Mouse (Mus musculus) ES-E14 (cell line): ENCODE measurements at regions not wholly inside any gene's neighbourhood (a gene's known extent, or its start where the extent isn't known, plus 50 kb on each side); places are given as distances from the start of the nearest gene placed in this dataset.

ENCODE experiments used
- DNase-seq: peaks from one replicate; pipeline ENCODE4 v3.0.0-alpha.2; 2013; ENCODE audit warnings: low read depth, low spot score
- H3K27ac ChIP-seq: 2 replicates; pipeline ENCODE4 v1.5.1; 2012; ENCODE audit warnings: low read depth, mild to moderate bottlenecking, low read length, moderate library complexity, mixed read lengths; ENCODE audit not compliant: poor library complexity, insufficient read depth, severe bottlenecking
- H3K36me3 ChIP-seq: 2 replicates; pipeline ENCODE4 v1.6.1; 2012; ENCODE audit warnings: mild to moderate bottlenecking, low read length, moderate library complexity, mixed read lengths; ENCODE audit not compliant: control insufficient read depth, poor library complexity, insufficient read depth, severe bottlenecking
- H3K4me1 ChIP-seq, 2 experiments: fragments of 150-350 bp in 1 of 2; sonication (generic) in 1 of 2; 2 replicates each; pipeline ENCODE4 v1.6.1; 2012; ENCODE audit warnings: low read length in 2 of 2, mild to moderate bottlenecking in 1 of 2, mixed read lengths in 1 of 2; ENCODE audit not compliant: control insufficient read depth in 2 of 2, insufficient read depth in 2 of 2, poor library complexity in 1 of 2
- H3K4me3 ChIP-seq, 2 experiments: fragments of 150-350 bp in 1 of 2; sonication (generic) in 1 of 2; 2 replicates each; pipeline ENCODE4 v1.5.1; 2012; ENCODE audit warnings: low read length in 2 of 2, low read depth in 1 of 2, mild to moderate bottlenecking in 1 of 2, mixed read lengths in 1 of 2; ENCODE audit not compliant: insufficient read depth in 1 of 2, poor library complexity in 1 of 2, severe bottlenecking in 1 of 2
- H3K9ac ChIP-seq: 2 replicates; pipeline ENCODE4 v1.6.1; 2012; ENCODE audit warnings: low read depth, mild to moderate bottlenecking, low read length, mixed read lengths; ENCODE audit not compliant: poor library complexity, insufficient read depth, severe bottlenecking
- H3K9me3 ChIP-seq: fragments of 150-350 bp; sonication (generic); 2 replicates; pipeline ENCODE4 v1.6.1; 2012; ENCODE audit warnings: low read depth, mild to moderate bottlenecking, low read length; ENCODE audit not compliant: control insufficient read depth, insufficient read depth
- CHD2 ChIP-seq: IDR thresholded peaks from 2 replicates; pipeline ENCODE4 v1.6.1; 2014; ENCODE audit warnings: mild to moderate bottlenecking, low read depth, low read length, inconsistent platforms
- HCFC1 ChIP-seq: IDR thresholded peaks from 2 replicates; pipeline ENCODE4 v1.6.1; 2012; ENCODE audit warnings: low read length, inconsistent platforms, borderline replicate concordance; ENCODE audit not compliant: insufficient read depth
- MAFK ChIP-seq: IDR thresholded peaks from 2 replicates; pipeline ENCODE4 v1.6.1; 2014; ENCODE audit warnings: mild to moderate bottlenecking, low read depth, low read length, inconsistent platforms; ENCODE audit not compliant: insufficient read depth
- ZC3H11A ChIP-seq: IDR thresholded peaks from 2 replicates; pipeline ENCODE4 v1.6.1; 2012; ENCODE audit warnings: low read depth, mild to moderate bottlenecking, inconsistent platforms, low read length, borderline replicate concordance
- ZNF384 ChIP-seq: IDR thresholded peaks from 2 replicates; pipeline ENCODE4 v1.6.1; 2012; ENCODE audit warnings: low read depth, low read length, inconsistent platforms
- in situ Hi-C, 2 experiments: fragments of 600-800 bp; cut with MboI; formaldehyde crosslinking; loops; one replicate each; pipeline ENCODE4 v1.15.1; 2025; ENCODE audit warnings: low sequenced_read_pairs in 2 of 2, inconsistent platforms in 1 of 2; ENCODE audit not compliant: unreplicated experiment in 2 of 2

DNA sequence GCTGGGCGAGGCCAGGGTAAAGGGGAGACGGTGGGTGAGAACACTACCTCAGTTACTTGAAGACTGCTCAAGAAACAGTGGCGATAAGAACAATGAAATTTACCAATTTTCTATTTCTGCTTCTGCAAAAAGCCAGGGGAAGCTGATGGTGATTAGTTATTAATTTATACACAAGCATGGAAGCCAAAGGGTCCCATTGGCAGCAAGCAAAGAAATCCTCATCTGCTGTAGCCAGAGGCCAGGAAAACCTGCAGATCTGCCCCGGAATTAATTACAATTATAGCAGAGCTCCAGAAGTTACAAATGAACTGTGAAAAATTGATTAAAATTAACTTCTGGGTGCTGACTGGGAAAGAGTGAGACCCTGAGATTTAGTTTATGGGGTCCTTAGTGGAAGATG, 506.2 kb upstream of the Rgma start:
- no peak for TF ChIP-seq MAFK
- TF ChIP-seq ZC3H11A: no peak
- TF ChIP-seq HCFC1: no peak
- no peak for TF ChIP-seq ZNF384
- no peak for TF ChIP-seq CHD2
- Histone ChIP-seq H3K9ac (no peak overlapping the region), H3K27ac (no peak overlapping the region), H3K4me1 (no peaks in the 10 kb centered on the region), H3K36me3 (no peaks in the 10 kb centered on the region), H3K4me3 (no peak overlapping the region), H3K9me3 (no peaks in the 10 kb centered on the region)
- in situ Hi-C loops: no loop called here
- no peak for DNase-seq

GRCm38 (mm10) chr7:72900816-72901215, 474.5 kb upstream of the Rgma start:
- TF ChIP-seq ZNF384 (no peak), CHD2 (no peak), HCFC1 (no peak)
- Histone ChIP-seq H3K4me3 (no peak overlapping the region), H3K9ac (no peak overlapping the region), H3K36me3 (no peaks in the 10 kb centered on the region), H3K4me1 (no peaks in the 10 kb centered on the region), H3K27ac (no peak overlapping the region), H3K9me3 (no peaks in the 10 kb centered on the region)
- in situ Hi-C loops: no loop called here
- no peak for DNase-seq

DNA sequence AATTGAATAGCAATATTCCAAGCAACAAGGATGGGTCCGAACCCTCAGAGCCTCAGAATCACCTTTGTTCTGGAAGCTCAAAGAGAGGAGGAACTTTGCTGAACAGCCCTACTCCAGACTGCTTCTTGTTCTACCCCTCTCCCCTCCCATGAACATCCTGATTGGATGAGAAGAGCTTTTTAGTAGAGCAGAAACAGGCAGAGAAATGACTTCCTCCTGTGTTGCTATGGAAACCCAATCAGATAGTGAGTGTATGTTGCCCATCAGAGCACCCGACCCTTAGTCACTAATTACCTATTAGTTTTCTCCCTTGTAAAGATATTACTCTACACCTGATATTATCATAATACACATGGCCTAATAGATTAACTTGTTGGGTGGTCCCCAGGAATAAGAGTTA, 469.4 kb upstream of the Rgma start:
- no peak overlapping the region for H3K9ac ChIP-seq
- no peaks in the 10 kb centered on the region for H3K36me3 ChIP-seq
- H3K4me1 ChIP-seq: no peaks in the 10 kb centered on the region
- in situ Hi-C loops: no loop called here
- H3K9me3 ChIP-seq: no peaks in the 10 kb centered on the region
- no peak overlapping the region for H3K4me3 ChIP-seq
- DNase-seq: no peak
- no peak for TF ChIP-seq MAFK
- TF ChIP-seq CHD2: no peak
- TF ChIP-seq ZC3H11A: no peak
- no peak for TF ChIP-seq ZNF384
- no peak for TF ChIP-seq HCFC1
- no peak overlapping the region for H3K27ac ChIP-seq

- DNase-seq: no peak
These were observed 468.8 kb upstream of the Rgma start for GRCm38 (mm10) chr7:72906536-72906935.

GRCm38 (mm10) chr7:72926772-72927380, 448.4 kb upstream of the Rgma start:
- no peak overlapping the region for H3K4me3 ChIP-seq
- no peak overlapping the region for H3K9ac ChIP-seq
- H3K27ac ChIP-seq: no peak overlapping the region
- H3K9me3 ChIP-seq: no peaks in the 10 kb centered on the region
- in situ Hi-C loops: no loop called here
- H3K36me3 ChIP-seq: no peaks in the 10 kb centered on the region
- no peak for DNase-seq
- TF ChIP-seq ZNF384 (no peak), CHD2 (no peak), HCFC1 (no peak), ZC3H11A (no peak), MAFK (no peak)
- H3K4me1 ChIP-seq: no peaks in the 10 kb centered on the region

More at GRCm38 (mm10) chr7:72906536-72906935, 468.8 kb upstream of the Rgma start:
- Histone ChIP-seq H3K9ac (no peak overlapping the region), H3K36me3 (no peaks in the 10 kb centered on the region), H3K9me3 (no peaks in the 10 kb centered on the region), H3K4me3 (no peak overlapping the region), H3K4me1 (no peaks in the 10 kb centered on the region), H3K27ac (no peak overlapping the region)
- in situ Hi-C loops: no loop called here
- TF ChIP-seq ZNF384 (no peak), ZC3H11A (no peak), HCFC1 (no peak), CHD2 (no peak), MAFK (no peak)
